Mouse (Mus musculus) CH12.LX (cell line): ENCODE results near the gene Trim54.

Experiments
- CTCF ChIP-seq, 2 experiments: IDR thresholded peaks in 1 of 2; conservative IDR thresholded peaks in 1 of 2; 2 replicates each; pipeline ENCODE4 v1.5.1; 2011 to 2012; ENCODE audit warnings: low read depth in 2 of 2, low read length in 2 of 2, improper control_type of control experiment in 1 of 2, inconsistent platforms in 1 of 2, mild to moderate bottlenecking in 1 of 2, moderate library complexity in 1 of 2
- E2F4 ChIP-seq: IDR thresholded peaks from 2 replicates; pipeline ENCODE4 v1.6.1; 2011; ENCODE audit warnings: low read depth, low read length, improper control_type of control experiment; ENCODE audit not compliant: insufficient replicate concordance
- ELF1 ChIP-seq: IDR thresholded peaks from 2 replicates; pipeline ENCODE4 v1.6.1; 2014; ENCODE audit warnings: low read depth, mild to moderate bottlenecking, inconsistent platforms, low read length, improper control_type of control experiment
- HCFC1 ChIP-seq: IDR thresholded peaks from 2 replicates; pipeline ENCODE4 v1.6.1; 2012; ENCODE audit warnings: low read depth, mild to moderate bottlenecking, inconsistent platforms, low read length, improper control_type of control experiment
- MAX ChIP-seq: IDR thresholded peaks from 2 replicates; pipeline ENCODE4 v1.6.1; 2011; ENCODE audit warnings: low read length, improper control_type of control experiment
- PAX5 ChIP-seq: IDR thresholded peaks from 2 replicates; pipeline ENCODE4 v1.6.1; 2012; ENCODE audit warnings: low read length, inconsistent platforms, mixed read lengths
- POLR2A ChIP-seq: IDR thresholded peaks from 2 replicates; pipeline ENCODE4 v1.6.1; 2011; ENCODE audit warnings: low read depth, mild to moderate bottlenecking, improper control_type of control experiment, low read length
- SIN3A ChIP-seq: IDR thresholded peaks from 2 replicates; pipeline ENCODE4 v1.6.1; 2012; ENCODE audit warnings: low read length, improper control_type of control experiment, inconsistent platforms
- SMC3 ChIP-seq: IDR thresholded peaks from 2 replicates; pipeline ENCODE4 v1.6.1; 2011; ENCODE audit warnings: low read depth, low read length, improper control_type of control experiment
- UBTF ChIP-seq: IDR thresholded peaks from 2 replicates; pipeline ENCODE4 v1.6.1; 2012; ENCODE audit warnings: low read depth, mild to moderate bottlenecking, inconsistent platforms, low read length, improper control_type of control experiment, moderate library complexity
- ZMIZ1 ChIP-seq: IDR thresholded peaks from 2 replicates; pipeline ENCODE4 v1.6.1; 2012; ENCODE audit warnings: low read depth, mild to moderate bottlenecking, inconsistent platforms, low read length, improper control_type of control experiment
- ZNF384 ChIP-seq: IDR thresholded peaks from 2 replicates; pipeline ENCODE4 v1.6.1; 2012; ENCODE audit warnings: low read depth, low read length, improper control_type of control experiment, inconsistent platforms

DNA sequence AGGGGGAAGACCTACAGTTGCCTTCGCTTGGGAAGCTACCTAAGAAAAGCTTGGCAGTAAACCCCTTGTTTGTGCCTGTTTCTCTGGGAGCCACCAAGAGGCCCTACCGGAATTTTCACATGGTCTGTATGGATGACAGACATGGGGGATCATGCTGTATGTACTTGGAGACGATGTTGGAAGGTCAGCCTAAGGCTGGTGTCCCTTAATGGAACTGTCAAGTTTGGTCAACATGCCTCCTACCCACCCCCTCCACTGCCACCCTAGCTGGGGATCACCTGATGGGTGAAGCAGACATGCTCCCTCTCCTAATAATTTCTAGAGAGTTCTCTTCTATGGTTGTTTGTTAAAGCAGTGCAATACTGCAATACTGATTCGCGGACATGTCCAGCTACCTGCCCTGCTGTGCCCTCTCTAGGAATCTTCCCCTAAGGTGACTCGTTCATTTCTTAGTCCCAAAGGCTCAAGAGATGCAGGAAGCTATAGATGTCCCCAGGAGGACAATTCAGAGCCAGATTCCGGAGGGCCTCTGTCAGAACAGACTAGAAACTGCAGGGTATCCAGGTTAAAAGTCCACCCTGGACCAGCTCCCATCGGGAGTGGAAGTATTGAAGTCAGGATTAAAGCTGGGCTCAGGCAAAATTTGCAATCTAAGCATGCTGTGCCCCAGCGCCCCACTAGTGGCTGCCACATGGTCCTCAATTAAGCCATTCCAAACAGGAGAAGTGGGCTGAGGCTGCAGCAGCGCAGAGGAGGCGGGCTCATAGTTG lies 20.6 kb upstream of the Trim54 start:
- TF ChIP-seq HCFC1 (no peak), E2F4 (no peak), PAX5 (no peak), POLR2A (no peak), SIN3A (no peak), CTCF (conservative IDR thresholded peaks at IDR 0.05 in 1 of 2, IDR thresholded peaks at IDR 0.05 in 1 of 2; ENCODE audit: low read depth in 2 of 2, low read length in 2 of 2) (no peak), ZNF384 (no peak), UBTF (no peak), ELF1 (no peak), SMC3 (no peak), ZMIZ1 (no peak), MAX (no peak)
